Mouse (Mus musculus): ENCODE data around the gene Rab6a.

Rab6a gene

GRCm38 (mm10) chr7:100683241-100683640 lies 76.0 kb downstream of the Rab6a start:
- no peak for DNase-seq (ENCODE audit: low spot score)

- no peak for DNase-seq (ENCODE audit: low spot score)
Measured at GRCm38 (mm10) chr7:100684081-100684480, 76.9 kb downstream of the Rab6a start.

GRCm38 (mm10) chr7:100684538-100684937 lies 77.3 kb downstream of the Rab6a start:
- DNase-seq (ENCODE audit: low spot score) = peak; percentile 55

GRCm38 (mm10) chr7:100685061-100686030 lies 78.1 kb downstream of the Rab6a start:
- peak; percentile 63 for DNase-seq (ENCODE audit: low spot score)

- DNase-seq (ENCODE audit: low spot score) = no peak
Measured at GRCm38 (mm10) chr7:100688471-100688870, 81.3 kb downstream of the Rab6a start.
